Mouse (Mus musculus) bone marrow macrophage, adult 2 months (primary cell): ENCODE results near the gene B4galnt2.

Experiments
- CTCF ChIP-seq: IDR thresholded peaks from 2 replicates; pipeline ENCODE4 v1.5.1; 2012; ENCODE audit warnings: low read depth, mild to moderate bottlenecking, low read length, moderate library complexity
- POLR2A ChIP-seq: IDR thresholded peaks from 2 replicates; pipeline ENCODE4 v1.6.1; 2012; ENCODE audit warnings: mild to moderate bottlenecking, low read depth, low read length, borderline replicate concordance

DNA sequence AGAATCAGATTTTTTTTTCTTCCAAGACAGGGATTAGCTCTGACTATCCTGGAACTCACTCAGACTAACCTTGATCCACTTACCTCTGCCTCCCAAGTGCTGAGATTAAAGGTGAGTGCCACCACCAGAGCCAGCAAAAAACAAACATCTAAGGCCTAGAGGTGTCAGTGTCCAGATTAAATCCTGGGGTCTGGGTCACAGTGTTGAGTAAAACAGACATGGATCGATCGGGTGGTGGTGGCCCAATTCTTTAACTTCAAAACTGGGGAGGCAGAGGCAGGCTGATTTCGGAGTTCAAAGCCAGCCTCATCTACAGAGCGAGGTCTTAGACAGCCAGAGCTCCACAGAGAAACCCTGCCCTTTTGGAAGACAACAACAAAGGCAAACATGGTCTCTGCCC, 92.3 kb downstream of the B4galnt2 start:
- no peak for TF ChIP-seq POLR2A
- no peak for TF ChIP-seq CTCF
